Mouse (Mus musculus): ENCODE measurements around the gene Ccl1. TPM values are rescaled to one million over a fixed set of nuclear protein-coding genes. Genes with fewer than 3 reads are reported as not detected.

Ccl1 gene
- polyA plus RNA-seq, 1 experiment from 2014 or later: not detected

- 49% methylated on average over 8 of the region's 8 CpGs for WGBS (ENCODE audit: insufficient replicate concordance)
Measured at GRCm38 (mm10) chr11:82274149-82274812, 31.2 kb downstream of the Ccl1 start.

GRCm38 (mm10) chr11:82259131-82259530, 46.4 kb downstream of the Ccl1 start:
- 47% methylated on average over 4 of the region's 4 CpGs for WGBS (ENCODE audit: insufficient replicate concordance)
- H3K4me1 ChIP-seq (ENCODE audit: control insufficient read depth, low read depth, low read length): no peaks in the 10 kb centered on the region
- no peaks in the 10 kb centered on the region for H3K36me3 ChIP-seq (ENCODE audit: control insufficient read depth, insufficient read depth)
- H3K27ac ChIP-seq (ENCODE audit: low read length): no peak overlapping the region
- H3K9ac ChIP-seq (ENCODE audit: low read depth, low read length): no peak overlapping the region
- H3K9me3 ChIP-seq (replicated peaks; ENCODE audit: control insufficient read depth, low read length): no peaks in the 10 kb centered on the region
- H3K4me2 ChIP-seq (ENCODE audit: low read depth, low read length): no peak overlapping the region
- no peak overlapping the region for H3K4me3 ChIP-seq (ENCODE audit: low read depth, low read length)
- no peaks in the 10 kb centered on the region for H3K27me3 ChIP-seq (ENCODE audit: control insufficient read depth, insufficient read depth, low read depth, low read length)
- ATAC-seq (ENCODE audit: low read depth): no peak

More at GRCm38 (mm10) chr11:82274149-82274812, 31.2 kb downstream of the Ccl1 start:
- H3K27ac ChIP-seq (ENCODE audit: low read length): no peak overlapping the region
- no peak for ATAC-seq (ENCODE audit: low read depth)
- H3K36me3 ChIP-seq (ENCODE audit: control insufficient read depth, insufficient read depth): no peaks in the 10 kb centered on the region
- no peaks in the 10 kb centered on the region for H3K27me3 ChIP-seq (ENCODE audit: control insufficient read depth, insufficient read depth, low read depth, low read length)
- H3K4me3 ChIP-seq (ENCODE audit: low read depth, low read length): no peak overlapping the region
- no peaks in the 10 kb centered on the region for H3K4me1 ChIP-seq (ENCODE audit: control insufficient read depth, low read depth, low read length)
- no peak overlapping the region for H3K9ac ChIP-seq (ENCODE audit: low read depth, low read length)
- H3K4me2 ChIP-seq (ENCODE audit: low read depth, low read length): no peak overlapping the region
- no peaks in the 10 kb centered on the region for H3K9me3 ChIP-seq (replicated peaks; ENCODE audit: control insufficient read depth, low read length)

- no peak overlapping the region for H3K9ac ChIP-seq (ENCODE audit: low read depth, low read length)
Measured at GRCm38 (mm10) chr11:82255601-82256000, 49.9 kb downstream of the Ccl1 start.

GRCm38 (mm10) chr11:82253421-82253820, 52.1 kb downstream of the Ccl1 start:
- H3K4me1 ChIP-seq (ENCODE audit: control insufficient read depth, low read depth, low read length): no peaks in the 10 kb centered on the region
- no peak overlapping the region for H3K27ac ChIP-seq (ENCODE audit: low read length)
- H3K4me2 ChIP-seq (ENCODE audit: low read depth, low read length): no peak overlapping the region
- H3K27me3 ChIP-seq (ENCODE audit: control insufficient read depth, insufficient read depth, low read depth, low read length): no peaks in the 10 kb centered on the region
- ATAC-seq (ENCODE audit: low read depth): no peak
- H3K36me3 ChIP-seq (ENCODE audit: control insufficient read depth, insufficient read depth): no peaks in the 10 kb centered on the region
- WGBS (ENCODE audit: insufficient replicate concordance): 24% methylated on average over 4 of the region's 4 CpGs
- H3K4me3 ChIP-seq (ENCODE audit: low read depth, low read length): no peak overlapping the region
- no peak overlapping the region for H3K9ac ChIP-seq (ENCODE audit: low read depth, low read length)
- no peaks in the 10 kb centered on the region for H3K9me3 ChIP-seq (replicated peaks; ENCODE audit: control insufficient read depth, low read length)

More at GRCm38 (mm10) chr11:82255601-82256000, 49.9 kb downstream of the Ccl1 start:
- no peak overlapping the region for H3K4me2 ChIP-seq (ENCODE audit: low read depth, low read length)
- H3K4me1 ChIP-seq (ENCODE audit: control insufficient read depth, low read depth, low read length): no peaks in the 10 kb centered on the region
- H3K27ac ChIP-seq (ENCODE audit: low read length): no peak overlapping the region
- H3K9me3 ChIP-seq (replicated peaks; ENCODE audit: control insufficient read depth, low read length): no peaks in the 10 kb centered on the region
- ATAC-seq (ENCODE audit: low read depth): no peak
- 6% methylated on average over 4 of the region's 4 CpGs for WGBS (ENCODE audit: insufficient replicate concordance)
- no peaks in the 10 kb centered on the region for H3K36me3 ChIP-seq (ENCODE audit: control insufficient read depth, insufficient read depth)
- no peak overlapping the region for H3K4me3 ChIP-seq (ENCODE audit: low read depth, low read length)
- no peaks in the 10 kb centered on the region for H3K27me3 ChIP-seq (ENCODE audit: control insufficient read depth, insufficient read depth, low read depth, low read length)

- Histone ChIP-seq H3K4me3 (ENCODE audit: low read depth, low read length) (no peak overlapping the region), H3K9me3 (replicated peaks; ENCODE audit: control insufficient read depth, low read length) (no peaks in the 10 kb centered on the region), H3K27me3 (ENCODE audit: control insufficient read depth, insufficient read depth, low read depth, low read length) (no peaks in the 10 kb centered on the region), H3K36me3 (ENCODE audit: control insufficient read depth, insufficient read depth) (no peaks in the 10 kb centered on the region), H3K4me2 (ENCODE audit: low read depth, low read length) (no peak overlapping the region), H3K27ac (ENCODE audit: low read length) (no peak overlapping the region), H3K9ac (ENCODE audit: low read depth, low read length) (no peak overlapping the region), H3K4me1 (ENCODE audit: control insufficient read depth, low read depth, low read length) (no peaks in the 10 kb centered on the region)
- 60% methylated on average over 6 of the region's 6 CpGs for WGBS (ENCODE audit: insufficient replicate concordance)
- ATAC-seq (ENCODE audit: low read depth): no peak
Measured at GRCm38 (mm10) chr11:82251251-82251650, 54.2 kb downstream of the Ccl1 start.

- H3K4me1 ChIP-seq (ENCODE audit: control insufficient read depth, low read depth, low read length): no peaks in the 10 kb centered on the region
- no peak overlapping the region for H3K4me2 ChIP-seq (ENCODE audit: low read depth, low read length)
- no peaks in the 10 kb centered on the region for H3K9me3 ChIP-seq (replicated peaks; ENCODE audit: control insufficient read depth, low read length)
- no peaks in the 10 kb centered on the region for H3K27me3 ChIP-seq (ENCODE audit: control insufficient read depth, insufficient read depth, low read depth, low read length)
- H3K4me3 ChIP-seq (ENCODE audit: low read depth, low read length): no peak overlapping the region
- no peaks in the 10 kb centered on the region for H3K36me3 ChIP-seq (ENCODE audit: control insufficient read depth, insufficient read depth)
- no peak for ATAC-seq (ENCODE audit: low read depth)
- H3K9ac ChIP-seq (ENCODE audit: low read depth, low read length): no peak overlapping the region
- 60% methylated on average over 6 of the region's 6 CpGs for WGBS (ENCODE audit: insufficient replicate concordance)
- H3K27ac ChIP-seq (ENCODE audit: low read length): no peak overlapping the region
Measured at GRCm38 (mm10) chr11:82249945-82250344, 55.5 kb downstream of the Ccl1 start.

GRCm38 (mm10) chr11:82237439-82237838, 68.1 kb downstream of the Ccl1 start:
- H3K4me1 ChIP-seq (ENCODE audit: control insufficient read depth, low read depth, low read length): no peaks in the 10 kb centered on the region
- no peak for ATAC-seq (ENCODE audit: low read depth)
- 37% methylated on average over 5 of the region's 5 CpGs for WGBS (ENCODE audit: insufficient replicate concordance)

GRCm38 (mm10) chr11:82235551-82236207, 69.8 kb downstream of the Ccl1 start:
- ATAC-seq (ENCODE audit: low read depth): no peak
- Histone ChIP-seq H3K4me2 (ENCODE audit: low read depth, low read length) (no peak overlapping the region), H3K27me3 (ENCODE audit: control insufficient read depth, insufficient read depth, low read depth, low read length) (no peaks in the 10 kb centered on the region; the same call in 1 of the 2 replicates), H3K9ac (ENCODE audit: low read depth, low read length) (no peak overlapping the region), H3K9me3 (replicated peaks; ENCODE audit: control insufficient read depth, low read length) (no peaks in the 10 kb centered on the region), H3K4me1 (ENCODE audit: control insufficient read depth, low read depth, low read length) (no peaks in the 10 kb centered on the region), H3K36me3 (ENCODE audit: control insufficient read depth, insufficient read depth) (no peaks in the 10 kb centered on the region), H3K4me3 (ENCODE audit: low read depth, low read length) (no peak overlapping the region), H3K27ac (ENCODE audit: low read length) (no peak overlapping the region)
- 24% methylated on average over 2 of the region's 2 CpGs for WGBS (ENCODE audit: insufficient replicate concordance)

More at GRCm38 (mm10) chr11:82237439-82237838, 68.1 kb downstream of the Ccl1 start:
- H3K9ac ChIP-seq (ENCODE audit: low read depth, low read length): no peak overlapping the region
- H3K27me3 ChIP-seq (ENCODE audit: control insufficient read depth, insufficient read depth, low read depth, low read length): no peaks in the 10 kb centered on the region; the same call in 1 of the 2 replicates
- no peak overlapping the region for H3K27ac ChIP-seq (ENCODE audit: low read length)
- H3K36me3 ChIP-seq (ENCODE audit: control insufficient read depth, insufficient read depth): no peaks in the 10 kb centered on the region
- no peak overlapping the region for H3K4me2 ChIP-seq (ENCODE audit: low read depth, low read length)
- H3K4me3 ChIP-seq (ENCODE audit: low read depth, low read length): no peak overlapping the region
- no peaks in the 10 kb centered on the region for H3K9me3 ChIP-seq (replicated peaks; ENCODE audit: control insufficient read depth, low read length)

- Histone ChIP-seq H3K9me3 (replicated peaks; ENCODE audit: control insufficient read depth, low read length) (no peaks in the 10 kb centered on the region), H3K27ac (ENCODE audit: low read length) (no peak overlapping the region), H3K27me3 (ENCODE audit: control insufficient read depth, insufficient read depth, low read depth, low read length) (no peaks in the 10 kb centered on the region; the same call in 1 of the 2 replicates), H3K4me3 (ENCODE audit: low read depth, low read length) (no peak overlapping the region), H3K9ac (ENCODE audit: low read depth, low read length) (no peak overlapping the region), H3K4me1 (ENCODE audit: control insufficient read depth, low read depth, low read length) (no peaks in the 10 kb centered on the region), H3K36me3 (ENCODE audit: control insufficient read depth, insufficient read depth) (no peaks in the 10 kb centered on the region), H3K4me2 (ENCODE audit: low read depth, low read length) (no peak overlapping the region)
- ATAC-seq (ENCODE audit: low read depth): no peak
- WGBS (ENCODE audit: insufficient replicate concordance): 27% methylated on average over 6 of the region's 6 CpGs
Measured at GRCm38 (mm10) chr11:82233991-82234390, 71.5 kb downstream of the Ccl1 start.

Data from liver, embryonic 16.5 days (tissue).